Mouse (Mus musculus) MEL (cell line): ENCODE measurements around the gene Gm9913. TPM values are rescaled to one million over a fixed set of nuclear protein-coding genes. Genes with fewer than 3 reads are reported as not detected.

Experiments used
- DNase-seq: peaks from one replicate; pipeline ENCODE4 v3.0.0; 2011; ENCODE audit warnings: low read depth, low spot score
- H3K27ac ChIP-seq: 2 replicates; pipeline ENCODE4 v1.5.1; 2012; ENCODE audit warnings: low read depth, mild to moderate bottlenecking, control low read depth, low read length, moderate library complexity; ENCODE audit not compliant: control insufficient read depth
- H3K27me3 ChIP-seq, 2 experiments: fragments of 150-350 bp in 1 of 2; sonication (generic) in 1 of 2; 2 replicates each; pipeline ENCODE4 v1.6.1; 2012; ENCODE audit warnings: low read length in 2 of 2, mild to moderate bottlenecking in 2 of 2, improper control_type of control experiment in 1 of 2, moderate library complexity in 1 of 2; ENCODE audit not compliant: insufficient read depth in 2 of 2, control insufficient read depth in 1 of 2
- H3K36me3 ChIP-seq, 2 experiments: 2 replicates each; pipeline ENCODE4 v1.6.1; 2012 to 2014; ENCODE audit warnings: low read length in 2 of 2, improper control_type of control experiment in 1 of 2, inconsistent platforms in 1 of 2, mild to moderate bottlenecking in 1 of 2; ENCODE audit not compliant: insufficient read depth in 2 of 2, control insufficient read depth in 1 of 2
- H3K4me1 ChIP-seq, 2 experiments: fragments of 150-350 bp in 1 of 2; sonication (generic) in 1 of 2; 2 replicates each; pipeline ENCODE4 v1.6.1; 2012; ENCODE audit warnings: low read length in 2 of 2, improper control_type of control experiment in 1 of 2, mild to moderate bottlenecking in 1 of 2; ENCODE audit not compliant: insufficient read depth in 2 of 2, control insufficient read depth in 1 of 2
- H3K4me3 ChIP-seq, 2 experiments: fragments of 150-350 bp in 1 of 2; sonication (generic) in 1 of 2; 2 replicates each; pipeline ENCODE4 v1.5.1; 2012; ENCODE audit warnings: low read depth in 2 of 2, low read length in 2 of 2, mild to moderate bottlenecking in 2 of 2, moderate library complexity in 2 of 2, control low read depth in 1 of 2, improper control_type of control experiment in 1 of 2; ENCODE audit not compliant: control insufficient read depth in 1 of 2, insufficient read depth in 1 of 2
- H3K79me2 ChIP-seq: 2 replicates; pipeline ENCODE4 v1.6.1; 2012; ENCODE audit warnings: mild to moderate bottlenecking, low read length, moderate library complexity; ENCODE audit not compliant: control insufficient read depth, poor library complexity, insufficient read depth
- H3K9ac ChIP-seq: 2 replicates; pipeline ENCODE4 v1.6.1; 2012; ENCODE audit warnings: low read depth, mild to moderate bottlenecking, control low read depth, low read length, moderate library complexity; ENCODE audit not compliant: control insufficient read depth, poor library complexity, severe bottlenecking
- H3K9me3 ChIP-seq: fragments of 150-350 bp; sonication (generic); replicated peaks from 2 replicates; pipeline ENCODE4 v1.6.1; 2012; ENCODE audit warnings: mild to moderate bottlenecking, low read length, improper control_type of control experiment, moderate library complexity; ENCODE audit not compliant: insufficient read depth
- GATA1 ChIP-seq: IDR thresholded peaks from 2 replicates; pipeline ENCODE4 v1.6.1; 2011; ENCODE audit warnings: low read depth, low read length, improper control_type of control experiment
- HCFC1 ChIP-seq: IDR thresholded peaks from 2 replicates; pipeline ENCODE4 v1.6.1; 2012; ENCODE audit warnings: low read depth, mild to moderate bottlenecking, inconsistent platforms, low read length, improper control_type of control experiment, moderate library complexity
- JUND ChIP-seq: IDR thresholded peaks from 2 replicates; pipeline ENCODE4 v1.6.1; 2011; ENCODE audit warnings: low read depth, mild to moderate bottlenecking, improper control_type of control experiment, low read length
- NELFE ChIP-seq: IDR thresholded peaks from 2 replicates; pipeline ENCODE4 v1.6.1; 2011; ENCODE audit warnings: low read depth, low read length, improper control_type of control experiment
- POLR2AphosphoS5 ChIP-seq: IDR thresholded peaks from 2 replicates; pipeline ENCODE4 v1.6.1; 2012; ENCODE audit warnings: low read depth, borderline replicate concordance, mild to moderate bottlenecking, inconsistent platforms, low read length, moderate library complexity, mixed read lengths
- RAD21 ChIP-seq: IDR thresholded peaks from 2 replicates; pipeline ENCODE4 v1.6.1; 2011; ENCODE audit warnings: mild to moderate bottlenecking, low read depth, low read length, improper control_type of control experiment
- TAL1 ChIP-seq: IDR thresholded peaks from 2 replicates; pipeline ENCODE4 v1.6.1; 2012; ENCODE audit warnings: mild to moderate bottlenecking, inconsistent platforms, low read length, moderate library complexity, mixed read lengths
- TBP ChIP-seq: IDR thresholded peaks from 2 replicates; pipeline ENCODE4 v1.8.0; 2011; ENCODE audit warnings: low read depth, low read length, improper control_type of control experiment
- USF1 ChIP-seq: IDR thresholded peaks from 2 replicates; pipeline ENCODE4 v1.6.1; 2014; ENCODE audit warnings: low read depth, mild to moderate bottlenecking, inconsistent platforms, low read length, improper control_type of control experiment, moderate library complexity
- ZC3H11A ChIP-seq: IDR thresholded peaks from 2 replicates; pipeline ENCODE4 v1.6.1; 2012; ENCODE audit warnings: low read depth, mild to moderate bottlenecking, inconsistent platforms, low read length, improper control_type of control experiment
- polyA plus RNA-seq, 2 experiments: library from polyadenylated mRNA; stranded (reverse) in 1 of 2; unstranded in 1 of 2; fragments of >175 nt in 1 of 2; fragments of >200 nt in 1 of 2; gene quantifications; 2 replicates each; pipeline versions ENCODE4 v1.2.1 to v1.2.4; 2012; ENCODE audit warnings: low replicate concordance in 2 of 2, low read depth in 1 of 2; ENCODE audit not compliant: insufficient read length in 2 of 2, insufficient read depth in 1 of 2, missing spikeins in 1 of 2
- total RNA-seq: library from RNA; depleted of rRNA; stranded (reverse); fragments of 300-350 nt; gene quantifications from 2 replicates; pipeline ENCODE4 v1.2.3, GENCODE M21; 2012

Gene Gm9913
- total and polyA plus RNA-seq, 3 experiments: not detected

DNA sequence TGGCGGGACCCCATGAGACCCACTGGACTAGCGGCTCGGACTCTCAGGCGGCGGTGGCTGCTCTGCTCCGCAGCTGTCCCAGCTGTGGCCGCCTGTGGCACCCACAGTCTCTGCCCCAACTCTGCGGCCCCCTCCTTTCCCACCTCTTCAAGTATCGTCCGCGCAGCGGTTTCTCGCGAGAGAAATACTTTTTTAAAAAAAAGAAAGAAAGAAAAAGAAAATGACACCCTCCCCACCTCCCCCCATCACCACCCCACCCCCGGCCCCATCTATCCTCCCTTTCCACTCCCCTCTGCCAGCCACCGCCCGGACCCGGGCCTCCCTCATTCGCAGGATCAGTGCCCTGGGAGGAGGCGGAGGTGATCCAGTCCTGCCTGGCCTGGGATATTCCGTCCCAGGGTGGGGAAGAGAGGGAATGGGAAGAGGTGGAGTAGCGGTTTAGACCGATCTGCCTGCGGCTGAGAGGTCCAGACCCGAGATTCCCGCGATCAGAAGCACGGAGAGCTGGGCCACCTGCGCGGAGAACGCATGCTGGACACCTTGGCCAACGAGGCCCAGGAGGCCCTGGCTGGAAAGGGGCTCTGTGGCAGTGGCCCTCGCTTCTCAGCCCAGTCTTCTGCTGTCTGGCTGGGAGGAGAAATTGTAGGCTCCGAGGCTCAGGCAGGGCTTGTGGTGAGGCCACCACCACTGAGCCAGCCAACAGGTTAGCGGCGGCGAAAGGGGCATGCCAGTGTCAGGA lies 1.6 kb downstream of the Gm9913 start:
- Histone ChIP-seq H3K4me3 (no peak overlapping the region), H3K9ac (no peak overlapping the region), H3K36me3 (no peaks in the 10 kb centered on the region), H3K27ac (no peak overlapping the region), H3K27me3 (peaks cover 0 to 1% of the 10 kb centered on the region in 2 experiments; a peak in 2 of 4 replicates), H3K4me1 (no peaks in the 10 kb centered on the region)
- no peak for DNase-seq
- TF ChIP-seq GATA1: no peak
- no peak for TF ChIP-seq USF1
- TF ChIP-seq TAL1: no peak
- TF ChIP-seq ZC3H11A: no peak
- no peak for TF ChIP-seq HCFC1
- no peak for TF ChIP-seq RAD21
- TF ChIP-seq, all 39 proteins: peak for 0
- Histone ChIP-seq H3K9me3 (no peaks in the 10 kb centered on the region), H3K79me2 (no peaks in the 10 kb centered on the region)

DNA sequence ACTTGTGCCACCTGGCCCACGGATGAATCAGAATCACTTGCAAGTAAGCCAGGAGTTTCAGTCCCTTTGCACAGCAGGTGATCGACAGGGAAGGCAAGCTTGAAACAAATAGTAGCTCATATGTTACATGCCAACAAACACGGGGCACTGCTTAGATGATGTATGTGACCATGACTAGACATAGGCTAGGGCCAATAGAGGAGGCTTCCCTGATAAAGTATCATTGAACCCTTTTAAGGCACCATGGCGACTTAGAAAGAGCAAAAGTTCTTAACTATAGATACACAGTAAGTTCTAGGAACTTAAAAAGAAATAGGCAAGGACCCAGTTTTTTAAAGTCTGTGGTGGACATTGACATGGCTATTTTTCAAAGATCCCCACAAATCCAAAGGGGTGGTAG lies 3.0 kb downstream of the Gm9913 start, which contains the start of gene Fbn1:
Gene Fbn1 (minus strand): TSS at position 101 of the 400 bp plus-strand sequence.
- H3K9me3 ChIP-seq: no peaks in the 10 kb centered on the region
- no peak for DNase-seq
- no peak within 1 kb of the TSS for H3K4me3 ChIP-seq
- H3K27me3 ChIP-seq: peaks cover 0 to 1% of the 10 kb centered on the region in 2 experiments
- H3K36me3 ChIP-seq: no peaks in the 10 kb centered on the region
- no peak within 1 kb of the TSS for H3K27ac ChIP-seq
- H3K4me1 ChIP-seq: no peaks in the 10 kb centered on the region
- no peaks in the 10 kb centered on the region for H3K79me2 ChIP-seq
- no peak for TF ChIP-seq POLR2AphosphoS5
- H3K9ac ChIP-seq: no peak within 1 kb of the TSS

DNA sequence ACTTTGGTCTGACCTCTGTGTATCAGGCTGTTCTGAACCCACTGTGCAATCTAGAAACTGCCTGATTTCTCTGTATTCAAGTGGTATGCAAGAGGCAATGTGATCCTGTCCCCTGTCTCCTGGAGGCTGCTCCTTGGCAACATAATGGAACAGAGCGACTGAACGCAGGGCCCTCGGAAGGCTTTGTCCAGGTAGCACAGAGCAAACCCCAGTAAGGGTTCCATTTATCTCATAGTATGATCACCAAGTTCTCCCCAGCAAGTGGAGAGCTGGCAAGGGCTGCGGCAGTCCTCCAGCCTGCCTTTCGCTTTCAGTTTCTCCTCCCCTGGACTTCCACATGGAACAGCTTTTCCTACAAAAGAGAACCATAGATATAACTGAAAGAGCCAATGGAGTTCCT lies 3.5 kb downstream of the Gm9913 start:
- peaks cover 0 to 1% of the 10 kb centered on the region in 2 experiments for H3K27me3 ChIP-seq
- DNase-seq: no peak

More for the DNA sequence above, 3.5 kb downstream of the Gm9913 start:
- no peaks in the 10 kb centered on the region for H3K79me2 ChIP-seq
- H3K9ac ChIP-seq: no peak overlapping the region
- H3K36me3 ChIP-seq: no peaks in the 10 kb centered on the region
- H3K27ac ChIP-seq: no peak overlapping the region
- no peak for TF ChIP-seq JUND
- TF ChIP-seq USF1: no peak
- no peak for TF ChIP-seq GATA1
- no peak for TF ChIP-seq HCFC1
- no peak for TF ChIP-seq ZC3H11A
- TF ChIP-seq RAD21: no peak
- no peak for TF ChIP-seq NELFE
- TF ChIP-seq TBP: no peak
- no peaks in the 10 kb centered on the region for H3K4me1 ChIP-seq
- H3K4me3 ChIP-seq: no peak overlapping the region
- no peaks in the 10 kb centered on the region for H3K9me3 ChIP-seq
